Mouse (Mus musculus) T-helper 2 cell (primary cell): ENCODE data around the gene Fn3k.

ENCODE experiments used
- in situ Hi-C: fragments of 300-600 bp; cut with MboI, MseI; formaldehyde crosslinking; loops from one replicate; pipeline ENCODE4 v1.15.1; 2025; ENCODE audit warnings: high pct_unique_total_duplicates

Gene Fn3k

DNA sequence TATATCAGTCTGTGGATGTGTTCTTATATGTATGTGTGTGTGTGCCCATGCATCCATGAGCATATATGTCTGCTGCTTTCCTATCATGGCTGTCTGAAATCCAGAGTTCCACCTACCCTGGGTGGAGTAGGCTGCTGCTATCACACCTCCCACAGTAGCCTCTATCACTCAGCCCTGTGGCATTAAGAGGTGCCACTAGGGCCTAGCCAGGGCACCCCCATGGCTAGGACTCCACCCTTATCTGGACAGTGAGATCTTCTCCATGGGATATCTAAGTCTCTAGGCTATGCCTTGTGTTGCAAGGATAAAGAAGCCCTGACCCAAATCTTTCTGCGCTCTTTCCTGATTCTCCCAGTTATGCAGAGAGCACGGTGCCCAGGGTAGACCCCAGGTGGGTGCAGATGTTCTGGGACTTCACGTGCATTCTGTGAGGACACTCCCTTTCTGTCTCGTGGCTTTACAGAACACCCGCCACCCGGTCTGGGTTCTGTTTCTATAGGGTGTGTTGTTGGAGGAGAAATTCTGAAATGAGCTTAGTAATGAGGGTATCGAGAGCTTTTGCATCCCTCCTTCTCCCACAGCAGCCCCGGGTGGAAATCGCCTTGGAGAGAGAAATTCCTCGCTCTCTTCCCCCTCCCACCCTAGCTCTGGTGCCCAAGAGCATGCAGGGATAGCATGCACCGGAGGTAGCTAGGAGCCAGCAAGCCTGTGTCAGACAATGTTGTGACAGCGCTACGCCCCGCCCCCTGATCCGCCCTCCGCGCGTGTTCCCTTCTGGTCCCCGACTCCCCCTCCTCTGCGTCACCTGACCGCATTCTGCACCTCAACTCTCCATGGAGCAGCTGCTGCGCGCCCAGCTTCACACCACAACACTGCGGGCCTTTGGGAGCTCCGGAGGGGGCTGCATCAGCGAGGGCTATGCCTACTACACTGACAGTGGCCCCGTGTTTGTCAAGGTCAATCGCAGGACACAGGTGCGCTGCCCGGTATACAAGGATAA is at the start of gene Fn3k:
Gene Fn3k, plus strand, starts transcription at position 758 of the 1,000 bp plus-strand sequence.
- in situ Hi-C loops, result no loop called here

DNA sequence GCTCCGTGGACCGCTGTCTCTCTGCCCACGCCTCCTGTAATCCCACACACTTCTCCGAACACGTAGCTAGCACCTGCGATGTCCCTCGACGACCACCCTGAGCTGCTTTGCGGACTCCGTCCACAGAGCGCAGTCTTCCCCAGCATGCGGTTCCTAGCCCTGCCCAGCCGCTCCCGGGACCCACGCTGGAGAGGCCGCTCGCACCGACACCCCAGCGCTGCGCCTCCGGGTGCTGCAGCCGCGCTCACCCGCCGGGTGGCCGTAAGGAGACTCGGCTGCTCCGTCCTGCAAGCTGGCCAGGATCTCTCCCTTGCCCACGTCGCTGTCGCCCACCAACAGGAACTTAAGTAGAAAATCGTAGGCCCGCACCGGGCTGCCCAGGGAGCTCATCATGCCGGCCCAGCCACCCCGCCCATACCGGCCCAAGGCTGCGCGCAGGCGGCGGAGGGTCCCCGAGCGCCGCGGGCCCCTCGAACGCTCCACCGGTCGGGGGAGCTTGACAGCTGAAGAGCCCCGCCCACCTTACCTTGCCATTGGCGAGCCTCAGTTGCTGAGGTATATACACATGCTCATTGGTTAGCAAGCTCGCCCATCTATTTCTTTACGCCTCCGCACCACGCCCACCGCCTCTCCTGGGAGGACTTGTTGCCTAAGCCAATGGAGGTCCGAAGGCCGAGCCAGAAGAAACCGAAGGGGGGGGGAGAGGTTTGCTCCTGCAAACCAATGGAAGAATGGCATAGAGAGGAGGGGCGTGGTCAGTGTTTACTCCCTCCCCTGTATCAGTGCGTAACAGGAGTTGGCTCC is 46.8 kb upstream of the Fn3k start, which contains the start of gene Rab40b:
Gene Rab40b, minus strand, starts transcription at position 502 of the 804 bp plus-strand sequence.
- in situ Hi-C loops, result no loop called here

DNA sequence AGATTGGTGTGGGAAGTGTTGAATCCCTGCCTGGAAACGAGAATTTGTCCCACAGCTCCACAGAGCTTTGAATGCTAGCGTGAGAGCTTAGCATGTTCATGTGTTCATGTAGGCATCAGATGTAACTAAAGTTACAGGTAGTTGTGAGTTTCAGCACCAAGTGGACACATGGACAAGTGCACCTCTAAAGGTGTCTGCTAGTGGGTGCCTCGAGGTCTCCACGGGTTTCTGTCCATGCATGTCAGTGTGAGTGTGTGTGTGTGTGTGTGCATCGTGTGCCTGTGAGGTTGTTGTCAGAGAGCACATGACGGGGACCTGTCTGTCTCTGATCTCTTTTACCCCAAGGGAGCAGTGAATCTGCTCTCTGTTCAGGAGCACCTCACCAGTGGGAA is 46.2 kb upstream of the Fn3k start:
- in situ Hi-C loops, result no loop called here

- in situ Hi-C loops, result no loop called here
These were observed 43.9 kb upstream of the Fn3k start for GRCm38 (mm10) chr11:121390793-121391192.

- in situ Hi-C loops, result no loop called here
These were observed 42.3 kb upstream of the Fn3k start for GRCm38 (mm10) chr11:121392405-121392804.

DNA sequence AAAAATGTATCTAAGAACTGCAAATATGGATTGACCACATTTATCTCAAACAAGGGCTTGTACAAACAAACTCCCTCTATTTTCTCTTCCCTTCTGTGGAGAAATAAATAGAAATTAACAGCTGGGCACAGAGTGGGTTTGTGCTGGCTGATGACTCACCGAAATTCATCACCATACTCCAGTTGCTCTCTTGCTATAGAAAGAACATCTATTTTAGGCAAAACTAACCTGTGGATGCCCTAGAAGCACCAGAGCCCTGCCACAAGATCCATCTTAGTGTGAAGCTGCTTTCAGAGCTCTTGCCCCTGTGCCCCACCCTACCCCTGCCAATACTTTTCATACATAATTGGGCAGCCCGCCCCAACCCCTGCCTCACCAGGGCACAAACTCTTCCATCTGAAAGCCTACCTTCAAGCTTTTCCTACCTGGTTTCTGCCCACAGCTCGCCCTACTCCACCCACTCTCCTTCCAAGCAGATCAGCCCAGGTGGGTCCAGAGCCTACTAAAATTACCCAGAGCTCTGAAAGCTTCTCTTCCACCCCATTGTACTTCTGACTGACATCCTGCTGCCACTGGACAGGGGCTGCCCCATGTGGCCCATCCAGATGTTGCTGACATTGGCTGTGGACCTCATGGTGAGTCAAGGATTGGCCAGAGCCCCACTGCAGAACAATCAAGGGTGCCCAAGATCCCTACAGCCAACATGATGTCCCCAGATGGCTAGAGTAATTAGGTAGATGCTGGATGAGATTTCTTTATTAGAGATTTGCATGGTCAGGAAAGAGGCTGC is 27.2 kb upstream of the Fn3k start:
- in situ Hi-C loops, result no loop called here

- in situ Hi-C loops, result no loop called here
These were observed 20.0 kb upstream of the Fn3k start for GRCm38 (mm10) chr11:121414762-121415161.

- in situ Hi-C loops, result no loop called here
These were observed 19.4 kb upstream of the Fn3k start for GRCm38 (mm10) chr11:121415351-121415750.

DNA sequence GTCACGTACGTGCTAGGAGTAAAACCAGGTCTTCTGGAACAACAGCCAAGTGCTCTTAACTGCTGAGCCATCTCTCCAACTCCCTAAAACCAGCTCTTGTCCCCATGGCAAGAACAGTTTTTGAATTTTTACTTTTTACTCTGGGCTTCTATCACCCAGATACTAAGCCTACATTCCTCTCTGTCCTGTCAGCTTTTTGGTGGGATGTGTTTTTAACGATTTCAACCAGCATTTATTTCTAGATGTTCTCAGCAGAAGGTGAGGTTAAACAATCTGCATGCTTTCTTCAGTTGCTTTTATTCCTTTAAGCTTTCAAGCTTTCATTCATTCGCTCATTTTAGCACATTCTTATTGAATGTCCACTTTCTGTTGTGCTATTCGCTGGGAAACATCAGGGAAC is 16.7 kb upstream of the Fn3k start:
- in situ Hi-C loops, result no loop called here

DNA sequence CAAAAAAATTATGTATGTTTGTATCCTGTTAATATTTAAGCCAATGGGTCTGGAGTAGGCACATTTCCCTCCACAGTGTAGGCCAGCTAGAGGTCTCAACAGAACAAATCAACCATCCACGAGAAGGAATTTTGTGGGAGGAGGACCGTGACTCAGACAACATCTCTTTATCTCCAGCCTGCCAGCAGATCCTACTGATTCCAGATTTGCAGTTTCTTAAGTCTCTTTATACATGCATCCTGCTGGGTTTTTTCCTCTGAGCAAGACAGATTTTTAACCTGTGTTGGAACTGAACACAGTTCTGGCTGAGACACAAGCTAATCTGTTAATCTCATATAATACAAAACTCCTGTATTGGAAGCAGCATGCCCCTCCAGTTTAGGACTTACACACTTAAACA is 15.8 kb upstream of the Fn3k start:
- in situ Hi-C loops, result no loop called here

- in situ Hi-C loops, result no loop called here
These were observed 14.3 kb upstream of the Fn3k start for GRCm38 (mm10) chr11:121420379-121420778.

GRCm38 (mm10) chr11:121420830-121421552 is 13.7 kb upstream of the Fn3k start, which contains the start of gene Fn3krp:
TSS of gene Fn3krp (plus strand) at chr11:121421401.
- in situ Hi-C loops, result no loop called here

DNA sequence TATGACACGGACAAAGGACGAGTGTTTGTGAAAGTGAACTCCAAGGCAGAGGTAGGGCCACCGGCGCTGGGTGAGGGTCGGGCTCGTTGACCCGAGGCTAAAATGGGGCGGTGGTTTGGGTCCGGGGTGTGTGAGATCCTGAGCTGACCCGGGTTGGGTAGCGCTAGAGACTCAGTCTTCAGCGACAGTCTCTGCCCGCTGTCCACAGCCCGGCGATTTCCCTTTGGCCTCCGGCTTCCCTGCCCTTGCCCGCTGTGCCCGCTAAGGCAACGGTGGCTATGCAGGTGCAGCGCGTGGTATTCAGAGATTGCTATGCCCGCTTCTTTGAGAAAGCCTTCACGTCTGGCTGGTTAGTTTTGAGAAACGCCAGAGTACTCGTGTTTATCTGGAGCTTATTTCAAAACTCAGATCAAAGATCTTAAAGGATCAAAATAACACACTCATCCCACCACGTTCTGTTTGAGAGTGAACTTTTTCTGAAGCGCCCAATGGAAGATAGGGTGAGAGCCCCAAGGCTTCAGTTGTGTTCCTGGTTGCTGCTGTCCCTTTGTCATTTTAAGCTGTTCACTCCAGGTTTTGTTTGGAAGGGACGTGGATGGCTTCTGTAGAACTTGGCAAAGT is 13.1 kb upstream of the Fn3k start:
- in situ Hi-C loops, result no loop called here

DNA sequence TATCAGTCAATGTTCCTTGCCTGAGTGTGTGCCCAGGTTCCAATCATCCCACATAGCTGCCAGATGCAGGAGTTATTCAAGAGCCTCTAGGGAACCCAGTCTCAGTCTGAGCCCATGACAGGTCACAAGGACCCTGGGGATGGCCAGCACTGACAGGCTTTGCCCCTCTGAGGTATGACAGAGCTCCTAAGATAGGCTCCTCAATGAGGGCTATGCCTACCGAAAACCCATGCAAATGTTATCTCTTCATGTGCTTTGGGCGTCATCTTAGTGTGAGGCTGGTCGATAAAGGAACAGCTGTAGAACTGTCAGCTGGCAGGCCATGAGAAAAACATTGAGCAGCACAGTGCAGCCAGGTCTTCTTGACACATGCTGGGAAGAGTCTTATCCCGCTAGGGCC is 1.3 kb upstream of the Fn3k start:
- in situ Hi-C loops, result no loop called here

DNA sequence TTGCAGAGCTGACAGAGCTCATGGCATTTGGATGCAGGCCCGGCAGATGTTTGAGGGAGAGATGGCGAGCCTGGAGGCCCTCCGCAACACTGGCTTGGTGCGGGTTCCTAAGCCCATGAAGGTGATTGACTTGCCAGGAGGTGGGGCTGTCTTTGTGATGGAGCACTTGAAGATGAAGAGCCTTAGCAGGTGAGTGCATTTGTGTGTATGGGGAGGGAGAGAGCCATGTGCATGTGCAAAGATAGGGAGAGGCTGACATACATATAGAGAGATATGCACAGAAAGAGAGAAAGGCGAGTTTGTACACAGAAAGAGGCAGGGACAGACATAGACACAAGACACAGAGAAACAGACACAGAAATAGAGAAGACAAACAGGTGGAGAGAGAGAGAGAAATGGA is 2.5 kb downstream of the Fn3k start:
- in situ Hi-C loops, result no loop called here

- in situ Hi-C loops, result no loop called here
These were observed 5.1 kb downstream of the Fn3k start for GRCm38 (mm10) chr11:121439686-121440292.

DNA sequence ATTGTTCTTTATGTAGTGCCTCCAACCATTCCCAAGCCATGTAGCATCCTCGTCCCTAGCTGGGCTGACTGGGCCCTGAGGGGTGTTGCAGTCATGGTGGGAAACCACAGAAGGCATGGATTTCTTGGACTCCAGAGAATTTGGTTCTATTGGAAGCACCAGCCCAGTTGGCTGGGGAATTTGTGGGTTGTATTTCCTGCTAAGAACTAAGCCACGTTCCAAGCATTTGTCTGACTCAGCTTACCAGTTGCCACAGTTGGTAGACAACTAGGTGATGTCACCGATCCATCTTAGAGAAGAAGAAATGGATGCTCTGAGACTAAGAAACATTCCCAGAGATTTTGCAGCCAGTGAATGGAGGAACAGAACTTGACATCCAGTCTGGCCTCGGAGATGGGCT is 6.9 kb downstream of the Fn3k start:
- in situ Hi-C loops, result no loop called here

GRCm38 (mm10) chr11:121442076-121442475 is 7.4 kb downstream of the Fn3k start:
- in situ Hi-C loops, result no loop called here

GRCm38 (mm10) chr11:121451216-121451726 is 16.6 kb downstream of the Fn3k start:
- in situ Hi-C loops, result no loop called here
